Mouse (Mus musculus) lung, postnatal 25 days (tissue): Measurements from ENCODE around the gene Zfp652.
"Not testable (repeated sequence)": the region's sequence is repeated elsewhere in the genome, so short reads cannot be mapped to it uniquely, and the experiment has no call there.

Experiments used
- DNase-seq: peaks from one replicate; pipeline ENCODE4 v3.0.0; 2022; ENCODE audit warnings: low spot score

Gene Zfp652

GRCm38 (mm10) chr11:95857716-95858527 lies 145.4 kb downstream of the Zfp652 start:
- no peak for DNase-seq

DNA sequence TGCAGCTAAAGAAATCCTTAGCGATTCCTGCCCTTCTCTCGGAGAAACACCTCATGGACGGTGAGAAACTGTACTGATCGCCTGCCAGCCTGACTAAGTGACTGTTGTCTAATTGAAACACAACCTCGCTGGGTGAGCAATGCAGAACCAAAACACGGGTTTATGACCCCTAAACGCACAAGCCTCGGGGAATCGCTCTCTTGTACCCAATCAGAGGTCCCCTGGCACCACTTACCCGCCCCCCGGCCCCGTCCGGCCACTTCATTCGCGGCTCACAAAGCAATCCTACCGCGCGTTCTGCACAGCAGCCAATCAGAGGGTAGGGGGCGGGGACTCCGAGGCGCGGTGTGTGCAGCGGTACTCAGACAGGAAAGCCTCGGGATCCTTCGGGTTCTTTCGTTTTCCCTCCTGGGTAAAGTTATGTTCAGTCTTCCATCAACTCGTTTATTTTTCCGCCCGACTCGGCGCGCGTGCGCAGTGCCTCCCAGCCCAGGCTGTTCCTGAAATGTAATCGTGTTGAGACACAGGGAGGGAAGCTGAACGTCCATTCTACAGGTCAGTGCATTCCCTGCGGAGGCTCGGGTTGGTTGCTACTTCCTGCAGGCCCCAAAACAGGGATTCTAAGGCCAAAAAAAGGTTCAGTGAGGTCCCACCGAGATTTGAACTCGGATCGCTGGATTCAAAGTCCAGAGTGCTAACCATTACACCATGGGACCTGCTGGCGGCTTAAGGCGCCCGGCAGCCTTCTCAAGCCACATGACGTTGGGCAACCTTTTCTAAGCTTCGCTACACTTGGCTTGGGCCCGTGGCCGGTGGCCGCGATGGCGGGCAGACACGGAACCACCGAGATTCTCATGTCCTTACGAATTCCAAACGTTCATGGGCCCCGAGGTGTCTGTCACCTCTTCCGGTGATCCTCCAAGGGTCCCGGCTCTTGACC lies 146.3 kb downstream of the Zfp652 start:
- peak; percentile 99 for DNase-seq

DNA sequence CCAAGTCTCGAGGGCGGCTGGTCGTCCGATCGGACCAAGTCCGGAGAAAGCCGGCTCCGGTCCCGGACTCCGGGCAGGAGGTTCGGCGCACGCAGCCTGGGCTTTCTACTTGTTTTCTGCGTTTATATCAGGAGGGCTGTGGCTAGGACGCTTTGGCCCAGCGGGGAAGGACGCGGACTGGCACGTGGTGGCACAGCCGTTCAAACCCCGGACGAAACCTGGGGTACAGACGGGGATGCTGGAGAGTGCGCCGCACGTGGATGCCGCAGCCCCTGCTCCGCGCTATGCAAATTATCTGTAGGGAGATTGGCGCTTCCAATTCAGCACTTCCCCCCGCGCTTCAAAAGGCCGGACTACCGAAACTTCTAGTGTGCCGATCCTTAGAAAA lies 147.0 kb downstream of the Zfp652 start:
- peak; percentile 55 for DNase-seq

- no peak for DNase-seq
Observed at GRCm38 (mm10) chr11:95860071-95860490, 147.6 kb downstream of the Zfp652 start.

DNA sequence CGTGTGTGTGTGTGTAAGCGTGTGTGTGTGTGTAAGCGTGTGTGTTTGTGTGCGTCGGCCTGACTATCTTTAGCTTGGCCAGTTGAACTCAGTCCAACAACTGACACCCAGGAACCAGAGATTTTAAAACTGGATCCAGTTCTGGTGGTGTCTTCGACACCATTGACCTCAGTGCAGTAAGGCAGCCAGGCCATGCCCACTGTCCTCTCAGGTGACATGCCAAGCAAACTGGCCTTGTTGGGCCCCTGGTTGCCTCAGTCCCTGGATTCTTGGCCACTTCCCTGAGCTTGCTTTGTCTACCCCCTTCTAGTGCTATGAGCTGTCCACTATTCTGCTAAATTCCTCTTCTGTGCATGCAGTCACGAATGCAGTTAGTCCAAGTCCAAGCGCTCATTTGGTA lies 148.9 kb downstream of the Zfp652 start:
- DNase-seq = no peak

DNA sequence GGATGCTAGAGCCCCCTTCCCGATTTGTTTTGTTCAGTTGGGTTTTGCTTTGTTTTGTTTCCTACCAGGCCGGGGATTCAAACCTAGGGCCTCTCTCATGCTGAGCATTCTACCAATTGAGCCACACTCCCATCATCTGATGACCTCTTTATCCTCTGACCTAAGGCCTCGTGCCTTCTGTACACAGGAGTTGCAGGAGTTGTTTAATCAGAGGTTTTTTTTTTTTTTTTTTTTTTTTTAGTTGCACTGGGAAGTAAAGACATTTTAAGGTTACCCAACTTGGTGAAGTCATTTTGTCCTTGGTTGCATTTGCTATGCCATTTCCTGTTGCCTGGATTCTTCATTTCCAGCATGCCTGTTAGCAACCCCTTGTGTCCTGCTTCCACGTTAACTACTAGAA lies 157.0 kb downstream of the Zfp652 start:
- DNase-seq = no peak

GRCm38 (mm10) chr11:95869918-95870470 lies 157.5 kb downstream of the Zfp652 start:
- no peak for DNase-seq

DNA sequence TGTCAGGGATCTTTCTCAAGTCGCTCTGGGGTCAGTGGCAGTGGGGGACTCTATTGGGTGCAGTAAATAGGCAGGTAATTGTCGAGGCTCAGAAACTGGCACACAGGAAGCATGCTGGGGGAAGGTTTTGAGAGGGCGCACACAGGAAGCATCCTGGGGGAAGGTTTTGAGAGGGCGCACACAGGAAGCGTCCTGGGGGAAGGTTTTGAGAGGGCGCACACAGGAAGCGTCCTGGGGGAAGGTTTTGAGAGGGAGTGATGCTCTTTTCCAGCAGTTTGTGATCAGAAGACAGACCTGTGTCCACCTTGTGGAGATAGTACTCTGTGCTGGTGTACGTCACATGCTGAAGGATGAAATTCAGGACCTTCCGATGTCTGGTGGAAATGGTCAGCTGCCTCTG lies 163.3 kb downstream of the Zfp652 start:
- no peak for DNase-seq

- DNase-seq = peak; percentile 48
Observed at GRCm38 (mm10) chr11:95876296-95876695, 163.8 kb downstream of the Zfp652 start.

- not testable (repeated sequence) for DNase-seq
Observed at GRCm38 (mm10) chr11:95879861-95880260, 167.4 kb downstream of the Zfp652 start.
